Mouse (Mus musculus) layer of hippocampus, adult 11-12 months (tissue): ENCODE measurements at regions not wholly inside any gene's neighbourhood (a gene's known extent, or its start where the extent isn't known, plus 50 kb on each side); places are given as distances from the start of the nearest gene placed in this dataset.

Experiments used
- DNase-seq: peaks from one replicate; pipeline ENCODE4 v3.0.0; 2022; ENCODE audit warnings: low spot score

DNA sequence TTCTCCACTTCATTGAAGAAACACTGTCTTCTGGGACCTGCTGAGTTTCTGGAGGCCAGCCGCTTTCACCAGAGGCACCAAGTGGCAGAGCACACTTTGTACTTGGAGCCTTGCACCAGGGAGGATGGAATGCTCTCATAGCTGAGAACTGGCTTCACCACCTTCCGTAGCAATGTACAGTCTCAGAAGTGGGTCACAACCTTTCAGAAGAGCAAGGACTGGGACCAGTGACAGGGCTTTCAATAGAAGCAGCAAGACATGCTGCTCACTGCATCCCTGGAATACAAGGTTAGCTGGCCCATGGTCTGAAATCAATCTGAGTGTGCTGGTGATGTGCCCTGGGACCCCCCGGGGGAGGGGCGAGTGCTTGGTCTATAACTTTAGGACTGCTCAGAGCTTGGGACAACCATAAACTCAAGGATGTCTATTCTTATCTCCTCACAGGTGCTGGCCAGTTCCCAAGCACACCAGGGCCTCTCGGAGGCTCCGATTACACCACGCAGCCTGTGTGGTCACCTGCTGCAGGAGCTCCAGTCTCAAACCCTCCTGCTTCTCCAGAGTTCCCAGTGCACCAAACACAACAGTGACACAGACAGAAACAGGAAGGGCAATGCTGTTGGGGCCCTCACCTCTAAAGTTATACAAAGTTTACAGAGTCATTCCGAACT, 114.4 kb upstream of the Tmem45b start:
- no peak for DNase-seq

DNA sequence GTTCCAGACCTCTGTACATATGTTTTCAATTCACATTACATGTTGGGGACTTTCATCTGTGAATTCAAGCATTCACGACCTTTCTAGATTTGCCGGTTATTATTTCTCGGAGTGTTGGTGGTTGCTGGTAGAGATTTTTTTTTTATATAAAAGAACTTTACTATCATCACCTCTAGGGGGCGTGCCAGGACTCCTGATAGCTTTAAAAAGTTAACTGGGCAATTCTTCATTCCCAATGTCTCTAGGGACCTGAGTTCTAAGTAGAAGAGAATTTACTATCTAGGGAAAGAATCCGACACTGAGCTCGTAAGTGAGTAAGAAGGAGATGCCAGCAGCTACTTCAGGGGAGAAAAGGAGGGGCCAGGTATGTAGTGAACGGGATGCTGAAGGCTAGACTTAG, 112.8 kb upstream of the Tmem45b start:
- peak; percentile 12 for DNase-seq

DNA sequence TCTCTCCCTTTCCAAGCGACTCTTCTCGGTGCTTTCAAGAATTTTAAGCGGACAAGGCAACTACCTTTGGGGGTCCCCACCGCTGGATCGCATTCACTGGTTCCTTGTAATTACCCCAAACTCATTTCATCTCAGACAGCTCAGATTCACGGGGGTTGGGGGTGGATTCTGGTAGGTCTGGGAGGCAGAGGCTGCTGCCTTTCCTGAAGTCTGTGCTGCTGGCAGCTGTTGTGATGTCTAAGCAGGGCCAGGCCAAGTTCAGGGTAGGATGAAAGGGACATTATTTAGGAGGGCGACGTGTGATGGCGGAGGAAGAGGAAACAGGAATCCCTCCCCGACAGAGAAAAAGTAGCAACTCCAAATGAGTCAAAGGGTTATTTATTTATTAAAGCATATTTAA, 102.8 kb upstream of the Tmem45b start:
- no peak for DNase-seq

- peak; percentile 7 for DNase-seq
Observed at GRCm38 (mm10) chr9:31566257-31567007, 102.2 kb upstream of the Tmem45b start.

DNA sequence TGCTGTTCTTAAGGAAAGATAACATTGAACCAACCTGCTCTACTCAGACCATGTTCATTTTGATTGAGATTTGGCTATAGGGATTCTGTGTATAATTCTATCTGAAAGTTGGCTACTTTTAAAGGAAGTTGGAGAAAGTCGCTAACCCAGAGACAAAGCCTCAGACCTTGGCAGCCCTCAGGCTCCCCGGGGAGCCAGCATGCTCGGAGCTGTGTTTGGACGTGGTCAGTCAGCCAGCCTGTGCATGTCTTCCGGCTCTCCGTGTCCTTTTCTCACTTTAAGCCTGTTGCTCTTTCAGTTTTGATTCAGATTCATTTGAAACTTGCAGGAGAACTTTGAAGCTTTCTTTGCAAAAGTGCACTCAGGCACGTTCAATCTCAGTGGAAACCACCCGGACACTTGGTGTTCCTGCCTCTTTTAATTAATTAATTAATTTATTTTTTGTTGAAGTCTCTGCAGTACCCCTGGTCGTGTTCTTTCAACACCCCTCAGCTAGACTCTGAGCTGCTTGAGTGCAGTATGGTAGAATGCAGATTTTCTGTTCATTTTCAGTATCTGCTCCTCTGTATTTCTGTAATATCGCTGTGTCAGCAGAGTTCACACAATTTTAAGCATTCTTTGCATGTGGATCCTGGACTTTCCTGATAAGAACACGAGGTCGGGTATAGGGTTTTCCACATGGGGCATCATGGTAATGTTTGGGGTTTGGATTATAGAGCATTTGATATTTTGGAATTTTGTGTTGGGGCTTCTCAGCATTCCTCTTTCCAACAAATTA, 100.9 kb upstream of the Tmem45b start:
- DNase-seq: no peak

DNA sequence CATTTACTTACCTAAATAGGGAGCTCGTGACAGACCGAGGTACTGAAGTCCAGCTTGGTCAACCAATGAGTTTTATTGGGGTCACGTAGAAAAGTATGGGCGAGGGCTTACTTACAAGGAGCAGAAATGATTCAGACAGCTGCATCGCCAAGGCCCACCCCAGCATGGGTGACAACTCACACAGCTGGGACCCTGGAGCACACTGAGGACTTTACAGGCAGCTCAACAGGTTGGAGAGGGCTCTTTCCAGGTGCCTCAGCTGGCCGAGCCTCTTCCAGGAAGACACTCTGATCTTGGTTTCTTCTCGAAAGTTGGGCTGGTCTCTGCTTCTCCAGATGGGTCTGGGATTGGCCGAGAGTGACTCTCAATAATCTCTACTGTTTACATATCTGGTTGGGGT, 99.3 kb upstream of the Tmem45b start:
- no peak for DNase-seq

- DNase-seq: no peak
Observed at GRCm38 (mm10) chr9:31560226-31560556, 95.9 kb upstream of the Tmem45b start.

DNA sequence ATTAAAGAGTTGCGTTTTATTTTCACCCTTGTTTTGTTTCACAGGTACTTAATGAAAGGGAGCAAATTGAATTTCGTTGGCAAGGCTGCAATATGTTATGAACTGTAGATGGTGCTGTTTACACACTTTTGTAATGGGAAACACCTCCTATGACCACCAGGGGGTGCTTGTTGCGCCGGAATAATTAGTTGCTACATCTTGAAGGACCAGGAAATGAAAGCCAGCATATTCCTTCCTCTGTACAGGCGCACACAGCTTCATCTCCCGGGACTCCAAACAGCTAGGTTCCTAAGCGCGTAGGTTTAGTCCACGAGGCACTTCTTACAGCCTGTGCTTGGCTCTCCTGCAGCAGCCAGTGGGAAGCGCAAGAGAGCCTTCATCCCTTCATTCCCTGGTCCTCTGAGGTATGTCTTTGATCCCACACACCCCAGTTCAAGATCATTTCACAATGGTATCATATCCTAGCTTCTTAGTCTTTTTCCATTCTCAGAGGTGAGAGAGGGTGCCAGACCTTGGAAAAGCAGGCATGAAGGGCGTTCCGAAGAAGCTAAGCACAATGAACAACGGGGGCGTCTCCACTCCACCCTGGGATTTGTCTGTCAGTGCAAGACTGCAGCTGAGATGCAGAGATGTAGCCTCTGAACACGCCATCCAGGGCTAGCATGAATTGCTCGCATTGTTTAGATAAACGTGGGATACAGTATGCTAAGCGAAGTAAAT, 95.4 kb upstream of the Tmem45b start:
- peak; percentile 91 for DNase-seq

- DNase-seq: no peak
Observed at GRCm38 (mm10) chr9:31543691-31544052, 79.4 kb upstream of the Tmem45b start.

GRCm38 (mm10) chr9:31542909-31543690, 78.8 kb upstream of the Tmem45b start:
- DNase-seq: peak; percentile 78

GRCm38 (mm10) chr9:31541615-31542191, 77.4 kb upstream of the Tmem45b start:
- no peak for DNase-seq

GRCm38 (mm10) chr9:31538458-31539210, 74.4 kb upstream of the Tmem45b start:
- no peak for DNase-seq

- no peak for DNase-seq
Observed at GRCm38 (mm10) chr9:31529021-31529420, 64.8 kb upstream of the Tmem45b start.

DNA sequence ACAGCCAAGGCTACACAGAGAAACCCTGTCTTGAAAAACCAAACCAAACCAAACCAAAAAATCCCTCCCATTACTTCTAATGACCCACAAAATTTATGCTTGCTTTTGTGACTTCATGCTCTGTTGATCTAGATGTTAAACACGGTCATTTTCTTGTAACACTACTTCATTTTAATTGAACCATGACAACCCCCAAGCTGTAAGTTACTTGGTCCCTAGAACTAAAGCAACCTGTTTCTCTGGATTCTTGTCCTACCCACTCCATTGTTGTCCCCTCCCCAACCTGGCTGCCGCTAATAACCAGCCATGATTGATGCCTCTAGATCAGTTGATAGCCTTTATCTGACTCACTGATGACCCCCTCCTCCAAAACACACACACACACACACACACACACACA, 63.0 kb upstream of the Tmem45b start:
- no peak for DNase-seq
